Mouse (Mus musculus): ENCODE results near the gene Gm11116.
"Not testable (repeated sequence)": the region's sequence is repeated elsewhere in the genome, so short reads cannot be mapped to it uniquely, and the experiment has no call there.

The Gm11116 gene

DNA sequence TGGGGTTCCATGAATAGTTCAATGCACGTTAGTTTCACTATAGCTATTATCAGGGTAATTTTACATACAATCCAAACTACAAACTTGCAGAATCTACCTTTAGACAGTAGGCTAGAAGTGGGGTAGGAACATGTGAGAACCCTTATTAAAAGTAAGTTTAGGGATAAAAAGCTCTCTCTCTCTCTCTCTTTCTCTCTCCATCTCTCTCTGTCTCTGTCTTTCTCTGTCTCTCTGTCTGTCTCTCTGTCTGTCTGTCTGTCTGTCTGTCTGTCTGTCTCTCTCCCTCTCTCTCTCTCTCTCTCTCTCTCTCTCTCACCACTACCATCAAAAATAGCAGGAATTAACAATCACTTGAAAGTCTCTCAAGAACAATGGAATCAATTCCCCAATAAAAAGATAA is at the start of gene Gm11116:
Gm11116 (minus strand) TSS at position 101 of the 400 bp plus-strand sequence.
- no peak for DNase-seq

- DNase-seq = no peak
Observed at GRCm38 (mm10) chr5:88153999-88154398, 42.7 kb upstream of the Gm11116 start, which contains the start of gene Gm11115. Gene Gm11115 (minus strand): TSS chr5:88154099.

- not testable (repeated sequence) for DNase-seq
Observed at GRCm38 (mm10) chr5:88086256-88086655, 25.1 kb downstream of the Gm11116 start, which contains the start of gene Smr2. Gene Smr2 (plus strand): TSS chr5:88086556.

All from cerebellum, adult 9-10 months (tissue).